Mouse (Mus musculus) left cerebral cortex, postnatal 4 days (tissue): ENCODE data around the gene Pcsk5. TPM values are rescaled to one million over a fixed set of nuclear protein-coding genes. Genes with fewer than 3 reads are reported as not detected.

Experiments used
- DNase-seq: peaks from one replicate; pipeline ENCODE4 v3.0.0-alpha.2; 2022
- intact Hi-C: fragments of 180-260 bp; cut with DNase I; formaldehyde crosslinking; loops from one replicate; pipeline ENCODE4 v1.15.1; 2025
- total RNA-seq, 2 experiments: library from RNA; stranded (reverse); gene quantifications; 2 replicates each; pipeline ENCODE4 v1.2.3; 2021

Gene Pcsk5
- total RNA-seq, 2 experiments from 2014 or later: 16.9 to 17.4 TPM

GRCm38 (mm10) chr19:17409351-17409750, 428.1 kb downstream of the Pcsk5 start:
- intact Hi-C loops: no loop called here
- DNase-seq: no peak

DNA sequence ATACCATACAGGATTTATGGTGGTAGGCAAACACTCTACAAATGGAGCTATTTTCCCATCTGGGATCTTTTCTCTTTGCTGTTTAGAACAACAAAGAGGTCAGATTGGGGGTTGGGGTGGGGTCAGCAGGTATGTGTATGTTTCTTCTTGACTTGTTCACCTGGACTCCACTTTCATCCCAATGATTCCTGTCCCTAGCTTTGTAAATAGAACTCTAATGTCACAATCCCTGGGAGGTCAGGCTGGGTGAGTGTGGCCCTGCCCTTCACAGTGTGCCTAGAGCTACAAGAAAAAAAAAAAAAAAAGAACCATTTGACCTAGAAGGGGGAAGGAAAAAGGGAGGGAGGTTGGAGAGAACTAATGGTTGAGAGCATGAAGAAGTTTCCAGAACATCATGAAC, 428.8 kb downstream of the Pcsk5 start:
- intact Hi-C loops: no loop called here
- DNase-seq: no peak

- DNase-seq: no peak
- intact Hi-C loops: no loop called here
These were observed 430.6 kb downstream of the Pcsk5 start for GRCm38 (mm10) chr19:17406823-17407222.

GRCm38 (mm10) chr19:17403175-17403574, 434.3 kb downstream of the Pcsk5 start:
- intact Hi-C loops: no loop called here
- DNase-seq: no peak

GRCm38 (mm10) chr19:17400571-17400970, 436.9 kb downstream of the Pcsk5 start:
- intact Hi-C loops: no loop called here
- DNase-seq: no peak

- intact Hi-C loops: no loop called here
- no peak for DNase-seq
These were observed 437.5 kb downstream of the Pcsk5 start for GRCm38 (mm10) chr19:17399965-17400364.

GRCm38 (mm10) chr19:17397922-17398321, 439.5 kb downstream of the Pcsk5 start:
- no peak for DNase-seq
- intact Hi-C loops: no loop called here

DNA sequence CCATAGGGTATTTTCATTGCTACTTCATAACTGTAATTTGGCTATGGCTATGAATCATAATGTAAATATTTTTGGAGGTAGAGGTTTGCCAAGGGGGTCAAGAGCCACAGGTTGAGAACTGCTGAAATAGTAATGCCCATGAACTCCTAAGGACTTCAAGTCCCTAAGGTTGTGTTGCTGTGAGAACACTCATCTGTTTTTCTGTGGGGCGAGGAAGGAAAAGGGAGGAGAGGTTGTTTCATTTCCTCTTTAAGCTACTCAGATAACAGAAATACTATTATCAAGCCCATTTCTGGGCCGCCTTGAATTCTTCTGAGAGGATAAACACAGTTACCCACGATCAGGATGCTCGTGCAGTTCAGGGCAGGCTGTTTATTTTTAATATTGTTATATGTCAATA, 440.6 kb downstream of the Pcsk5 start:
- DNase-seq: no peak
- intact Hi-C loops: no loop called here

DNA sequence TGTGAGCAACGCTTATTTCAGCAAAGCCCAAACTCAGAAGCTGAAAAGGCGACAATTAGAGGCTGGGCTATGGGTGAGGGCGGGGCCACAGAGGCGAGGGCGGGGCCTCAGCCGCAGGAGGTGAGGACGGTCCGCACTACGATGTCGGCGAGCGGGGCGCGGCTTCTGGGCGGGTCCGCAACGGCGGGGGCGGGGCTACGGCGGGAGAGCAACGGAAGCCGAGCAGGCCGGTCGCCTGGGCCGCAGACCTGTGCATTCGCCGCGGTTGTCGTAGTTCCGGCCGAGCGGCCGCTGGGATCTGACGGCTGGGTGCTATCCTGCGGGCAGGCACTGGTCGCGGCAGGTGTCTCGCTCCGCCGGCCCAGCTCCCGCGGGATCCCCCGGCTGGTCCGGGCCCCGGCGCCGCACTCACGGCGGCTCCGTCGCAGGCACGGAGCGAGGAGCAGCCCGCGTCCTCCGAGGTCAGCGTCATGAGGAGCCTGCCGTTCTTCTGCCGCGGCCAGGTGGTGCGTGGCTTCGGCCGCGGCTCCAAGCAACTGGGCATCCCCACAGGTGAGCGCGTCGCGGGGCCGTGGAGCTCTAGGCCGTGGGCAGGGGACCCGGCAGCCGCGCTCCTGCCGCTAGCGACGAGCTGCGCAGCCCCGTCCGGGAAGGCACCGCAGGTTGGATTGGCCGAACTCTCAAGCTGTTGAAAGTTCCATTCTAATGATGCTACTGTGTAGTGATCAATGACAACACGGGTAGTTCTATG, 443.4 kb downstream of the Pcsk5 start, which contains the start of gene Rfk:
Gene Rfk (plus strand): TSS at position 203 of the 751 bp plus-strand sequence.
- peak; percentile 95 for DNase-seq
- intact Hi-C loops: no loop called here

GRCm38 (mm10) chr19:17392866-17393265, 444.6 kb downstream of the Pcsk5 start:
- DNase-seq: no peak
- intact Hi-C loops: no loop called here

DNA sequence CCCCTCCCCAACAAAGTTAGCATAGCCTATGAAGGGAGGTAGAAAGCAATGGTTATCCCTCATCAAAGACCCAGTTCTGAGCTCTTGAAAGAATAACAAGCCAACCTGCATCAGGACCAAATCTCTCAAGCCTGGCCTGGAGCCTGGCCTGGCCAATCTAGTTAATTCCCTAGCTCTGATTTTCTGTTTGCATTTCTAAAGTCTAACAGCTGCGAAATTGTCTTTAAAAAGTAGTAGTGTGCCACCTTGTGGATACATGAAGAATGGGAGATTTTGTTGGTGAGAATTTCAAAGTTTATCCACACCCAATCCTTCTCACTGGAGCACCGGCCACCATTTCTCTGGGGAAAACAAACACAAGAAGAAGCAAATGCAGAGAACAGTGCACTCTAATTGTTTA, 449.0 kb downstream of the Pcsk5 start:
- peak; percentile 28 for DNase-seq

DNA sequence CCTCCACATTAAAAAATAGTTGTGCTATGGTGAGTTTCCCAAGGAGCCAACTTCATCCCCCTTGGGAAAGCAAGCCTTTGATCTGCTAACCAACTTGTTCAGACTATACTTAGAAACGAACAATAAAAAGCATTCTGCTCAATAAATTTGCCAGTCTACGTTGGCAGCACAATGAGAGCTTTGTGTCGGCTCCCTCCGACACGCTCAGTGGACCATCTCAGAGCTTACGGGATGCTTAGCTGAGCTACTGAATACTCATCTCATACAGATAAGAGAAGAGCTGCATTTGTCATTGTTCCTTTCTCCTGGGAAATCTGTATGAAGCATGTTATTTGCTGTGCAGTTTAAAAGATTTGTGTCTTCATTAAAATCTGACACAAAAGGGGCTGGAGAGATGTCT, 451.0 kb downstream of the Pcsk5 start:
- no peak for DNase-seq
- intact Hi-C loops: no loop called here

More for the DNA sequence above, 449.0 kb downstream of the Pcsk5 start:
- intact Hi-C loops: loop anchor here (2.0 kb wide), 1 partner anchor 264 kb away; no protein-coding TSS in a partner anchor

DNA sequence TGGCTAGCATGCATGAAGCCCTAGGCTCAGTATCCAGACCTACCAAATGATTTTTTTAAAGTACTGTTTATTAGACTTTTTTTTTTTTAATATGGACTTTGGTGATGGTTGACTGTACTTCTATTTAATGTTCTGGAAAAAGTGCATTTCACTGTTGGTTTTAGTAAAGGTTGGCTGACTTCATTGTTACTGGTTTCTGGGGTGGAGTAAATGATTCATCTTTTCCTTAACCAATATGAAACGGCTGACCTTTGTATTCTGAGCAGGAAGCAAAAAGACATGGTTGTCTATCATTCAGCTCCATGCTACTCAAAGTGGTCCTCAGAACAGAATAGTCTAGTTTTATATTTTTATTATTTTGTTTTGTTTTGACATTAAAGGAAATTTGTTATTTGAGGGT, 452.0 kb downstream of the Pcsk5 start:
- intact Hi-C loops: no loop called here

GRCm38 (mm10) chr19:17385022-17385421, 452.4 kb downstream of the Pcsk5 start:
- intact Hi-C loops: no loop called here
- no peak for DNase-seq

More for the DNA sequence above, 452.0 kb downstream of the Pcsk5 start:
- no peak for DNase-seq

DNA sequence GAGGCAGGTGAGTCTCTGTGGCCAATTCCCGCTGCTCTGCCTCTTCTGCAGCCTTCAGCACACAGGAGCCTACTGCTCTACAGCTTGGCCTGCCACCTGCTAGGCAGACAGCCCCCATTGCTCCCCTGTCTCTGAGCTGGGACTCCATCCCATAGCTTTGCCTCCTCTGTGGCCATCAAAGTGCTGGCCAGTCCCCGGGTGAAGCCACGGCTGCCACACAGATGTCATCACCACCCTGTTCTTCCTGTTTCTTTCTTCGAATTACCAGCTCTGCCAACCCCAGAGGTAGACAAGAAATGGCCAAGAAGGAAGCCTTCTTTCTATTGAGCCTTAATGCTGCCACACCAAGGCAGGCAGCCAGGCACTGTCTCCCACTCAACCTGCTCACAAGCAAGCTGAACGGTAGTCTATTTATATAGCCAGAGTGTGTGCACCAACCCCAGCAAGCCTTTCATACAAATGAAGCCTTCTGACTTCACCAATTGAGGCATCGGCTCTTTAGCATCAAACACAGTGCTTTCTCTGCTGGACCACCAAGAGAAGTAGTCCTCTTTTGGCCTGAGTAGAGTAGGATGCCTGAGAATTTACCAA, 454.5 kb downstream of the Pcsk5 start:
- intact Hi-C loops: no loop called here
- DNase-seq: no peak
